Mouse (Mus musculus) liver, adult 10 weeks (tissue): Measurements from ENCODE around the gene Gm21725. TPM values are rescaled to one million over a fixed set of nuclear protein-coding genes. Genes with fewer than 3 reads are reported as not detected.

Experiments
- polyA plus RNA-seq: library from polyadenylated mRNA; stranded (reverse); fragments of 350-450 nt; fragmentation: Illumina TruSeq; extraction: RNeasy Lipid Tissue Mini Kit (QIAGEN cat#74804); gene quantifications from one replicate; pipeline ENCODE4 v1.2.3, GENCODE M21; 2014; ENCODE audit warnings: low read depth, low replicate concordance

The Gm21725 gene
- not detected for polyA plus RNA-seq

GRCm38 (mm10) chrY:13348963-13349362 is at the start of gene Gm21725:
TSS of gene Gm21725 (minus strand) at chrY:13349063.

Other genes starting within 250 kb of the Gm21725 start
- gene Gm21891, start 215.6 kb downstream of the Gm21725 start, polyA plus RNA-seq: not detected
- gene Gm21425, start 187.1 kb downstream of the Gm21725 start, polyA plus RNA-seq: not detected
- not detected for gene Gm21828, start 125.1 kb downstream of the Gm21725 start, polyA plus RNA-seq
- not detected for gene Gm21440, start 96.7 kb downstream of the Gm21725 start, polyA plus RNA-seq
- gene Gm21454, start 96.6 kb downstream of the Gm21725 start, polyA plus RNA-seq: not detected
- not detected for gene Gm21866, start 116.5 kb upstream of the Gm21725 start, polyA plus RNA-seq
- not detected for gene Gm20773, start 145.0 kb upstream of the Gm21725 start, polyA plus RNA-seq